Mouse (Mus musculus): ENCODE data around the gene Flot2.

The Flot2 gene

DNA sequence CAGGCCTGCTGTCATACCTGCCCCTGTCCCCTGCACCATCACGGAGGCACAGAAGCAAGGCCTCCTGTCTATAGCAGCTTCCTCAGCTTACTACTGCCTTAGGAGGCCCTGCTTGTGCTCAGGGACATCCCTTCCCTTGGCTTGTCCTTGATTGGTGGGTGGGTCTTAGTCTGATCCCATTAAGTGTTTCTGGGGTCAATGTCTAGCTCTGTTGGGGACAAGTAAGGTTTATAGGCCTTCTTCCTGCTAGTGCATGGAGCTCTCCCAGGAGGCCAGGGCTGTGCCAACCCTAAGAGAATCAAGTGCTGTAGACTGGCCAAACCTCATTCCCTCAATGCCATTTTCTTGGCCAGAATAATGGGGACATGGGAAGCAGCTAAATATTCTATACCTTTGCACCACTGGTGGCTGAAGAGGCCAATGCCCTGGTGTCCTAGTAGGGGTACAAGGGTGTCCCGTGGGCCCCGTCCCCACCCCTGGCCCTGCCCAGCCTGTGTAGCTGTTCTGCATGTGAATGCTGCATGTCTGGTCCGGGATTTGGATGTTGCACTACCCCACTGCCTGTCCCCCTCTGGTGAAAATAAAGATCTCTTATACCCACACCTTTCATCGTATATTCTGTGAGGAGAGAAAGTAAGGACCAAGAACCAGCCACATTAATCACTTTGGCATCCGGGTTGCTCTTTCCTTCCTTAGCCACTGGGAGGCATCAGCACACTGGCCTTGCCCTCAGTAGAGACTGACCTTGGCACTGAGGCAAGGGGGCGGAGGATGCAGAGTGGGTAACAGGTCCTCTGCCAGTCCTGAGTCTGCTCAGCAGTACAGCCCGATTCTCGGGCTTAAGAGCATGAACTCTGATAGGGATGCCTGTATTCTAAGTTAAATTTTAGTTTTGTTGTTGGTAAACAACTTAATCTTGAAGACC is 22.4 kb downstream of the Flot2 start:
- DNase-seq (ENCODE audit: low read depth, low spot score) = no peak

DNA sequence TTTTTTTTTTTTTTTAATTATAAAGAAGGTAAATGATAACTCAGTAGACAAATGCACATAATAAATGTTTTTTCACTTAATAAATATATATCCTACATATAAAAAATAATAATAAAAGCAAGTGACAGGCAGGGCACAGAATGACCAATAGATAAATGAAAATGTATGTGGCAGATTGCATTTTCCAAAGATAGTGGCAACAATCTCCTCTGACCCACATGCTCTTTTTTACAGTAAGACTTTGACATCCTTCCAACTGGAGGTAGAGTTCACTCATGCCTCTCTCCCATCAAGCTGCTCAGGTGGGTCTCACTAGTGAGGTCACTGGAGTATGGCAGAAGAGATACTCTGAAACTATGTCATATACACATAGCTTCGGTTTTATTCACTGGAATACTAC is 24.8 kb downstream of the Flot2 start:
- DNase-seq (ENCODE audit: low read depth, low spot score) = no peak

DNA sequence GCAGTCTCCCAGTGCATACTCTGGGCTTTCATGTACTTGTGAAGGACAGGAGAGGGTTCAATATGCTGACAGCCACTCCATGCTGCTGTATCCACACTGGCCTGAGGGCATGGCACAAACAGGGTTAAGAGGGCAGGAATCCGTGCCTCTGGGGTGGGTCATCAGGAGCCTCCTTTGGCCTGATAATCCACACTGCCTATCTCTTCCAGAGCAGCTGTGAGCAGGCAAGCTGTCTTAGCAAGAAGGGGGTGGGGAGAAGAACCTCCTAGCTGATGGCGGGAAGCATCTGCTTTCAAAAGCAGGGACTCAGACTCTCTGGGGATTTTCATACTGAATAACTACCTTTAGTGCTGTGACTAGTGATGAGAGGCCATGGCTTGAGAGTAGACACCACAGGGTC is 28.2 kb downstream of the Flot2 start:
- DNase-seq (ENCODE audit: low read depth, low spot score) = no peak

DNA sequence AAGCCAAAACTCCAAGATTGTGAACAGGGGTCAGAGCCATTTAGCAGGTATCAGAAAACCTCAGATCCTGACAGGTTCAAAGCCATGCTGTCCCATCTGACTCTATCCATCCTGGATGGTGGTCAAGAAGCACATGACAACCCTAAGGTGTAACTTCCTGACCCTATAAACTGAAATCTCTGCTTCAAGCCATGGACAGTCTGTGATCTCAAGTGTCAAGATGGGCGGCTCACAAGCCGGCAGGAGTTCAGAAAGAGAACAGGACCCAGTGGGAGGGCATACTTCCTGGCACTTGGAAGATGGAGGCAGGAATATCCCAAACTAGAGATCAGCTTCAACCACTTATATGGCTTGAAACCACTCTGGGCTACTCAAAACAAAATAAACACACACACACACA is 28.9 kb downstream of the Flot2 start:
- no peak for DNase-seq (ENCODE audit: low read depth, low spot score)

DNA sequence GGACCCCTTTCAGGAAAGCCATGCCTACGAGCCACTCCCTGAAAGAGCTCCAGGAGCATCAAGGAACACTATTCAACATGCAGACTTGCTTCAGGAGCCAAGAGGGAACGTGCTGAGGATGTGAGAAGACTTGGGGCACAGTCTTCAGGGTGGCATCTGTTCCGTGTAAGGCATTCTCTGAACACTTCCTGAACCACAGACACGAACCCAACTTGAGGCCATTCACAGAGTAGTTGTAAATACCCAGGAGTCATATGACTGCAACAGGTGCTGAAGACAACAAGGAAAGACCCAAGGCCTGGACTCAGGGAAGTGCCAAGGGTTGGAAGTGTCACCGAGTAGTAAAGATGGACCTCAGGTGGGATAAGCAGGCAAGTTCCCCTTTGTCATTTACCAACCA is 29.8 kb downstream of the Flot2 start:
- no peak for DNase-seq (ENCODE audit: low read depth, low spot score)

DNA sequence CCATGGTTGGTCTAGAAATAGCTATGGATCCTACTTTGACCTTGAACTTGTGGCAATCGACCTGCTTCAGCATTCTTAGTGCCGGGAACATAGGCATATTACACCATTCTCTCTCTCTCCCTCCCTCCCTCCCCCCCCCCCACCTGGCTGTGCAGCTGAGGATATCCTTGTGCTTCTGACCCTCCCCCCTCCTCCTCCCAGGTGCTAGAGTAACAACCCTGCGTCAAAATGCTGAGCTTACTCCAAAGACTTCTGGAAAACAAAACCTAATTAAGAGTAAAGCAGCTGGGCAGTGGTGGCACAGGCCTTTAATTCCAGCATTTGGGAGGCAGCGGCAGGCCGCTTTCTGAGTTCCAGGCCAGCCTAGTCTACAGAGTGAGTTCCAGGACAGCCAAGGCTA is 31.4 kb downstream of the Flot2 start:
- no peak for DNase-seq (ENCODE audit: low read depth, low spot score)

DNA sequence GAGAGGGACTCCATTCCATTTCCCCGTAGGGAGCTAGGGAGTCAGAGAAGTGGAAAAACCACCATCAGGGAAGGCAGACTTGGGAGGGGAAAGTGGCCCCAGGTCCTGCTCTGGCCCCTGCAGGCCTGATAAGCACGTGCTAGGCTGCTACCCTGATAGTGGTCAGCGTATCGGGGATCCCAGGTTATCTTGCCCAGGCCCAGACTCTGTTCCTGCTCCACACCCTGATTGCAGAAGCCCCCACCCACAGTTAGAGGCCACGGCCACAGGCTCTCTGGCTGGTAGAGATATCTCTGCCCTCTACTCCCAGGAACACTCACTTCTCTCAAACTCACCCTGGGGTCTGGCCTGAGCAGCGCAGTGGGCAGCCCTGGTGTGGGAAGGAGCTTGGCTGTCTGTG is 31.9 kb downstream of the Flot2 start:
- no peak for DNase-seq (ENCODE audit: low read depth, low spot score)

DNA sequence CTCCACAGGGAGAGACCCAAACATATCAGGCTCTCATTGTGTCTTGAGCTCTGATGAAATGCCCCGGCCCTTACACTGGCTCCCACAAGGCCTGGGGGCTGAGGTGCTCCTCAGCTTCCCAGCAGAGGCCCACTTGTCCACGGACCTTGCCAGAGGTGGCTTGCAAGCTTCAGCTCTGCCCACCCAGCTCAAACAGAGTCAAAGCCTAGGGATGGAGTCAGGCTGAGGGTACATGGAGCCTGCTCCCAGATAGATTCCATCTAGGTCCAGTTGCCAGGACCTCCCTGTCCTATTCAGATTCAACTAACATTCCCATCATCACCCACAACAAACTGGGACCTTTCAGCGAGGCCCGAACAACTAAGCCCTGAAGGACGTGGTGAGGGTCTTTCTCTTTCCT is 34.2 kb downstream of the Flot2 start:
- DNase-seq (ENCODE audit: low read depth, low spot score) = no peak

DNA sequence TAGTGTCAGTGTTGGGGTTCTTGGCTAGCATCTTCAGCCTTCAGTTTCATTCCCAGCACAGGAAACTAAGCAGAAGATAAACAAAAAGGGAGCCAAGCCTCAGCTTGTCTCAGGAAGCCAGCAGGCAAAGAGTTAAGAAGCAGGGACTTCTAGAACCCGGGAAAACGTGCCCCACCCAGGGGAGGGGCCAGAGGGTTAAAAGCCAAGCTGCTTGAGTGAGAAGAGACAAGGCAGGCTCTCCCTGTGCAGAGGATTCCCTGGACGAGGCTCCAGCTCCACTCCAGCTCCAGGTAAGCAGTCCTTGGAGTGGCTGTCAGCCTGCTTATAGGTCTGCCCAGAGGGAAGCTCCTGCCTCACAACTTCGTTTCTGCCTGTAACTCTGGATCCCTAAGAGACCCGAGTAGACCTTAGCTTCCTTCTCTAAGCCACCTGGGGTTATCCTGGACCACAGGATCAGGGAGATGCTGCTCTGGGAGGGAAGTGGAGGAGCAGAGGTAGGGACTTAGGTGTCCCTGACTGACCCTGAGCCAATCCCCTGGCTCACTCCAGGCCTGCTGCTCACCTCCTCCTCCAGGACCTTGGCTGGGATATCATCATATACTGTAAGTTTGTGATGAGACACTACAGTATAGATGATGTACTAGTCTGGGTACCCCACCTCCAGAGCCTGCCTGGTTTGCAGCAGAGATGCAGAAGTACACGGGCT is 34.8 kb downstream of the Flot2 start:
- DNase-seq (ENCODE audit: low read depth, low spot score) = no peak

DNA sequence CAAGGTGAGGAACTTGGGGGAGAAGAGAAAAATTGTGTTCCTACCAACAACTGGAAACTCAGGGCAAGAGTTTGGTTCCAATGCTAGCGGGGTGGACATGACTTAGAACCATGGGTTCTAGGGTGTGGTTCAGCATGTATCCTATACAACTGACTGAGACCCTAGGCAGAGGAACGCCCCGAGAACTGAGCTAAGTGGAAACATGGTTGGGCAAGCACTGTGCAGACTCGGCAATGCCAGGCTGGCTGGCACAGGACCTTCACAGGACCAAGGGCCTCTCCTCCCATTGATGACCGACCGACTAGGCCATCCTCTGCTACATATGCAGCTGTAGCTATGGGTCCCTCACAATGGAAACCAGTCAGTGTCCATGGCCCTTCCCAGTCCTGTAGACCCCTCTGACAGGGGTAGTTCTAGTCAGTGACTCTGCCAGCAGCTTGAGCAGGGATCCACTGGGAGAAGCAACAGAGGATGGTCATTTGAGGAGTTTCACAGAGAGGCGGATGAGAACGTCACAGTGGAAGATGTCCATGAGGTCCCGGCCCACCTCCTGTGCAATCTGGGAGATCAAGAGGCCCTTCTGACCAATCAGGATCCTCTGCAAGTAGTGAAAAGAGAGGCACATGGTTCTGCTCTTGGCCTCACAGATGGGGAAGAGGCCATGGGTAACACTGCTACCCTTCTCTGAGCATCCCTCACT is 36.0 kb downstream of the Flot2 start:
- no peak for DNase-seq (ENCODE audit: low read depth, low spot score)

DNA sequence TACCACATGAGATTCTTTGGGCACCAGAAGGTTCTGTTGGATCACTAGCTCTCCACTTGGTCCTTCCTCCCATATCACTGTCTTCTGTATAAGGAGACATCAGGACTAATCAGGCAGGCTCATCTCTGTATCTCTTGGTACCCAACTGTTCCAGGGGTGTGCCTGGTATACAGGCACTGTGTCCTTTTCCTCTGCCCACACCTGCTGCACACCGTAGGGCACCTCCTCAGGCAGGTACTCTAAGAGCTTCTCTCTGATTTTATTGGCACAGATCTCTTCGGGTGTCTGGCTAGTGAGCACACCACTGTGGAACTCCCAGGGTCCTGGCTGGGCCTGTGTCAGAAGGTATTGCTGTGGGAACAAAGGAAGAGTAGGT is 36.5 kb downstream of the Flot2 start:
- no peak for DNase-seq (ENCODE audit: low read depth, low spot score)

DNA sequence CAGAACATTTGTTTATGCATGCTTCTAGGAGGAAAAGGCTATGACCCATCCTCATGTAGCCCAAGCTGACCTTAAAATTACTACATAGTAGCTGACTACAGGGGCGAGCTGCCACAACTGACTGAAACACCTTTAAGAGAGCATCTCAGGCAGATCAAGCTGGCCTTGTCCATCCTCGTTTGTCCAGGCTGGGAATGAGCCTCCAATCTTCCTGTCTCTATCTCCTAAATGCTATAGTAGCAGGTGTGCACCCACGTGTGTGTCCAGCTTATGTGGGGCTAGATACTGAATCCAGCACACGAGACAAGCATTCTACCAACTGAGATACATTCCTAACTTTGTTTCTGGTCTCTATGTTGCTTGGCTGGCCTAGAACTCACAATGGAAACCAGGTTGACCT is 36.9 kb downstream of the Flot2 start:
- no peak for DNase-seq (ENCODE audit: low read depth, low spot score)

DNA sequence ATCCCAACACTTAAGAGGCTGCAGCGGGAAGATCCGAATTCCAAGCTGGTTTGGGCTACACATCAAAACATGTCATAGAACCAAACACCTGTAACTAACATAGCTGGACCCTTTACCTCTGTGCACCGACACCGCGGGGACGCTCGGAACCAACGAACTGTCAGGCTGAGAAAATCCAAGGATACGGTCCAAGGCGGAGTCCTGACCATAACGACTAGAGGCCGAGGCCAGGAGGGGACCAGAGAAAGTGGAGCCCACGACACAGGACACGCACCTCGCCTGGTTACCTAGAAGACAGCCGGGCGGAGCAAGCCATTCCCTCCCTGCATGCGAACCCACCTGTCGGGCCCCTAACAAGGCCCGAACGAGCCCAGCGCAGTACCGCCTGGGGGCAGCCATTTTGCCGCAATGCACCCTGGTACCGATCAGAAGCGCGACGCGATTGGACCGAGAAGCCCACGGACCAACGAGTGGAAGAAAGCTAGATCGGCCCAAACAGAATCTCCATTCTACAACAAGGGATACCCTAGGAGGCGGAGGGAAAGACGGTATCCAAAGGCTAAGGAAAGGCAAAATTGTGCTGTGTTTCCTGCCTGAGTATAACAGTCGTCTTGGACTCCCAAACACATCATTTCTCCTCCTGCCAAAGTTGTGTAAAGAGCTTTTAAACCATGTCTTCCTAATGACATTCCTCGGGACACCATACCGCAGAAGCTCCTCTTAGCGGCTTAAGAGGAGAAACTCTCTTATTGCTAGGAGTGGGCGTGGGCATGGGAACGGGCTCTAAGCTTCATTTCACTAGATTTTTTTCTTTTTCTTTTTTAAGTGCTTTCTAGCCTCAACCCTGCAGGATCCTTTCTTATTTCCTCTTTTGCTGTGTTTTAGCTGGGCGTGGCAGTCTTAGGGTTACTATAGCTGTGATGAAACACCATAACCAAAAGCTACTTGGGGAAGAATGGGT is 42.5 kb downstream of the Flot2 start, which contains the start of gene Eral1:
Gene Eral1 (minus strand): TSS at position 423 of the 961 bp plus-strand sequence.
- peak; percentile 75 for DNase-seq (ENCODE audit: low read depth, low spot score)

DNA sequence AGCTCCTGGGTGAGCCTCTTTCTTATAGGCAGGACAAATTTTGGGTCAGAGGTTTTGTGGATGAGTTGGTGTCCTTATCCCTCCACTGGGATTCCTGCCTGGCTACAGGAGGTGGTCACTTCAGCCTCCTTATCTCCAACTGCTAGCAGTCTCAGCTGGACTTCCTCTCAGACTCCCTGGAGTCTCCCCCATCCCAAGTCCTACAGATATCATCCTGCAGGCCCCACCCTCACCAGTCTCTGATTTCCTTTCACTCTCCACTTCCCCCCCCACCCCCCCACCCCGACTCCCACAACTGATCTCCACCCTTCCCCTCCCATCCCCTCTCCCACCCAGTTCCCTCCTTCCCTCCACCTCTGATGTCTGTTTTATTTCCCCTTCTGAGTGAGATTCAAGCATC is 45.9 kb downstream of the Flot2 start:
- no peak for DNase-seq (ENCODE audit: low read depth, low spot score)

DNA sequence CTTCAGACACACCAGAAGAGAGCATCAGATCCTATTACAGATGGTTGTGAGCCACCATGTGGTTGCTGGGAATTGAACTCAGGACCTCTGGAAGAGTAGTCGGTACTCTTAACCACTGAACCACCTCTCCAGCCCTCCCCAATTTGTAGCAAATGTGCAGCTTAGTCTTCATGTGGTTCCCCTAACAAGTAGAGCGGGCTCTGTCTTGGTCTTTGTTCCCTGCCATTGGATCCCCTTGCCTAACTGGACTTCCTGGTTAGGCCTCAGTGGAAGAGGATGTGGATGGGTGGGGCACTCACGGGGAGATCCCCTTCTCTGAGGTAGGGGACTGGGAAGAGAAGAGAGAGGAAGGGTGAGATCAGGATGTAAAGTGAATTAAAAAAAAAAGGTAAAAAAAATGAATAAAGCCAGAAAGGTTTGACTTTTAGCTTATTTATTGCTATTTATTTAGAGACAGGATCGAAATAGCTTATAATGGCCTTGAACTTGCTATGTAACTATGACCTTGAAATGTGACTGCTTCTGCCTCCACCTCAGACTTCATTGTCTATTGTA is 49.3 kb downstream of the Flot2 start:
- no peak for DNase-seq (ENCODE audit: low read depth, low spot score)

DNA sequence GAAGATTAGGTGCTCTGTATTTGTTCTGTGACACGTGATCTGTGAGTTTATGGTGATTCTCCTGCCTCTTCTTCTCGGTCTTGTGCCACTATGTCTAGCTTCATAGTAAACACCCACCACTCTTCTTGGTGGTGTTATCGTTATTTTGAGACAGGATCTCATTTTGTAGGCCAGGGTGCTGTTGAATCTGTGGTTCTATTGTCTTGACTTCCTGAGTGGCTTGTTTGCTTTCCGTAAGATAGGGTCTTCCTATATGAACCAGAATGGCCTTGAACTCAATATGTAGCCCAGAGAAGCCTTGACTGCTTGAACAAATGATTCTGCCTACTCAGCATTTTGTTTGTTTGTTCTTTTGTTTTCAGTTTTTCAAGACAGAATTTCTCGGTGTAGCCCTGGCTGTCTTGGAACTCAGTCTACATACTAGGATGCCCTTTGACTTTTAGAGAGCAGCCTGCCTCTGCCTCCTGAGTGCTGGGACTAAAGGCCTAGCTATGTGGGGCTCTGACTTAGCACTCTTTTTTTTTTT is 50.1 kb downstream of the Flot2 start:
- DNase-seq (ENCODE audit: low read depth, low spot score) = no peak

DNA sequence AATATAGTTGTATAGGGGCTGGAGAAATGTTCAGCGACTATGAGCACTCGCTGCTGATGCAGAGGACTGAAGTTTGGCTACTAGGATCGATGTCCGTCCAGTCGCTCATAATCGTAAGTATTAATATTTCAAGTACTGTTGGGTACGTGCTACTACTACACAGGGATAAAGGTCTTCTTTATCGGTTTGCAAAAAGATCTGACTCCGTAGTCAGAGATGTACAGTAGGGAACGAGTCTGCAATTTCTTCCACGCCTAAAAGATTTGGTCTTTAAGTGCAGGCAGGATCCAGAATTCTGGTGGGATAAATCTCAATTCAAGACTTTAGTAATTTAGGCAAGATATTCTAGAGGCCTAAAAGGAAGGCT is 56.4 kb downstream of the Flot2 start:
- no peak for DNase-seq (ENCODE audit: low read depth, low spot score)

DNA sequence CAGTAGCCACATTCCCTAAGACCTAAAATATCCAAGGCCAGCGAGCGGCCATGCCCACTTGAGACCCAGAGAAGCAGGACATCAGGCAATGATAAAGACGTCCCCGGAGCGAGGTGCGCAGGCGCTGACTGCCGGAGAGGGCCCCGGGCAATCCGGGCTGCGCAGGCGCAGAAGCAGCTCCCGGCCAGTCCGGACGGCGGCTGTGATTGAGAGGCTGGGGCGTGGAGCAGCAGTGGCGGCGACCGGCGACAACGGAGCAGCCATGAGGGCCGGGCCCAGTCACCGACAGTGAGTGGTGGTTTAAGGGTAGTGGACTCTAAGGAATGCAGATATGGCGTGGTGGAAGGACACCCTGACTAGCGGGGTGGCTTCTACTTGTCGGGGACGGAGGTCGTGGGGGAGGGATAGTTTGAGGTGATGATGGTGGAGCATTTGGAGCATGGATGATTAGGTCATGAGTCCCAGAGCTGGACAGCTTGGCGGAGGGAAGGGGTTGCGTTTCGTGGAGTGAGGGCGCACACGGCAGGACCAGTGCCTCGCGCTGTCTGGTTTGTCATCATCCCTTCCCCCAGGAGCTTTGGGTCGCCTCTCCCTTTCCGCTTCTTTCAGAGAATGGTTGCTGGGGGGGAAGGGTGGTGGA is 56.9 kb downstream of the Flot2 start, which contains the start of gene Fam222b:
Gene Fam222b (plus strand): TSS at position 157 of the 640 bp plus-strand sequence.
- DNase-seq (ENCODE audit: low read depth, low spot score) = peak; percentile 83

DNA sequence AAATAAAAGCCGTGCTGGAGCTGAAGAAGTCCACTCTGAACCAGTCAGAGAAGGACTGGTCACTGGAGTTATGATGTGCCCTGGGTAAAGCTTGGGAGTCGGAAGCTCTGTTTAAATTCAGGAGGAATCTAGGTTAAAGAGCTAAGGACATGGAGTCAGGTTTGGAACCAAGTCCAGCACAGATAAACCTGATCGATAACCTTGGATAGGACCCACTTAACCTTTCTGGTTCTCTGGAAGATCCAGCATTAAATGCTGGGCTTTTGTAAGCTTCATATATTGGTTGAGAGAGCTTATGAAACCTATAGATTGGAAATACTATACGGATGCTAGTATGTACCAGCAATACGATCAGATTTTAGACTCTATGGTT is 57.4 kb downstream of the Flot2 start:
- DNase-seq (ENCODE audit: low read depth, low spot score) = no peak

DNA sequence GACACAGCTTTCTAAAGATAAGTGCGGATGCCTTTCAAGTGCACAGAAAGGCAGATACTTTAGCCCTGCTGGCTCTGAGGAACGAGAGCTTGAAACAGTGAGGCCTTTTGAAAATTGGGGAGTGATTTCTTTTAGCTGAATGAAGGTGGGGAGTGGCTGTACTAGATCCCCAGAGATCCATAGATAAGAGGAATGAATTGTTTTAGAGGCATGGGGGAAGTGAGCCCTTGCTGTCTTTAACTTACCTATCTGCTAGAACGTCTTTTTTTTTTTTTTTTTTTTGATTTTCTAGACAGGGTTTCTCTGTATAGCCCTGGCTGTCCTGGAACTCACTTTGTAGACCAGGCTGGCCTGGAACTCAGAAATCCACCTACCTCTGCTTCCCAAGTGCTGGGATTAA is 59.3 kb downstream of the Flot2 start:
- no peak for DNase-seq (ENCODE audit: low read depth, low spot score)
